Mouse (Mus musculus): ENCODE data around the gene Pdgfd. TPM values are rescaled to one million over a fixed set of nuclear protein-coding genes. Genes with fewer than 3 reads are reported as not detected.

The Pdgfd gene
- total and polyA plus RNA-seq, 2 experiments from 2014 or later = 6.8 to 18.4 TPM

- 55% methylated on average over 4 of the region's 4 CpGs for WGBS
- Histone ChIP-seq H3K9ac (replicated peaks; ENCODE audit: low read depth, low read length) (no peak overlapping the region), H3K27me3 (ENCODE audit: control insufficient read depth, insufficient read depth, low read length) (no peaks in the 10 kb centered on the region), H3K4me3 (ENCODE audit: low read depth, low read length) (no peak overlapping the region), H3K9me3 (replicated peaks; ENCODE audit: control insufficient read depth, low read length) (no peaks in the 10 kb centered on the region), H3K4me1 (ENCODE audit: control insufficient read depth, insufficient read depth) (no peaks in the 10 kb centered on the region), H3K36me3 (replicated peaks; ENCODE audit: control insufficient read depth, insufficient read depth, low read length) (no peaks in the 10 kb centered on the region), H3K27ac (ENCODE audit: low read depth) (no peak overlapping the region), H3K4me2 (ENCODE audit: low read depth, low read length) (no peak overlapping the region)
- DNase-seq (ENCODE audit: low spot score) (no peak), ATAC-seq (ENCODE audit: insufficient read depth, low read depth) (no peak)
- TF ChIP-seq CTCF (IDR thresholded peaks at IDR 0.05; ENCODE audit: low read depth) (no peak), EP300 (IDR thresholded peaks at IDR 0.05; ENCODE audit: low read depth) (no peak)
Observed at GRCm38 (mm10) chr9:6407972-6408371, 239.6 kb downstream of the Pdgfd start.

GRCm38 (mm10) chr9:6424606-6425005 is 256.2 kb downstream of the Pdgfd start:
- no peak overlapping the region for H3K9ac ChIP-seq (replicated peaks; ENCODE audit: low read depth, low read length)
- H3K4me2 ChIP-seq (ENCODE audit: low read depth, low read length) = no peak overlapping the region
- no peak for DNase-seq (ENCODE audit: low spot score)
- no peak for TF ChIP-seq CTCF (IDR thresholded peaks at IDR 0.05; ENCODE audit: low read depth)
- TF ChIP-seq EP300 (IDR thresholded peaks at IDR 0.05; ENCODE audit: low read depth) = no peak
- no peaks in the 10 kb centered on the region for H3K9me3 ChIP-seq (replicated peaks; ENCODE audit: control insufficient read depth, low read length)
- H3K27ac ChIP-seq (ENCODE audit: low read depth) = no peak overlapping the region
- no peak for ATAC-seq (ENCODE audit: insufficient read depth, low read depth)
- H3K27me3 ChIP-seq (ENCODE audit: control insufficient read depth, insufficient read depth, low read length) = no peaks in the 10 kb centered on the region
- no peaks in the 10 kb centered on the region for H3K4me1 ChIP-seq (ENCODE audit: control insufficient read depth, insufficient read depth)
- H3K36me3 ChIP-seq (replicated peaks; ENCODE audit: control insufficient read depth, insufficient read depth, low read length) = no peaks in the 10 kb centered on the region
- H3K4me3 ChIP-seq (ENCODE audit: low read depth, low read length) = no peak overlapping the region

Other genes starting within 250 kb of the Pdgfd start
- gene Ddi1, start 101.3 kb downstream of the Pdgfd start, total RNA-seq (2014; rRNA removed; ENCODE audit: low replicate concordance) = not detected in 2 replicates
- gene Ddi1, start 101.3 kb downstream of the Pdgfd start, polyA plus RNA-seq (2015; fragmentation: Nextera tagmentation; extraction: Ambion mirVana) = 0.01 TPM in 2 replicates